Mouse (Mus musculus): Measurements from ENCODE around the gene Kif24. TPM values are rescaled to one million over a fixed set of nuclear protein-coding genes. Genes with fewer than 3 reads are reported as not detected.

Kif24 gene
- total and polyA plus RNA-seq, 3 experiments: 7.0 to 47.8 (median 21.6) TPM

GRCm38 (mm10) chr4:41499619-41500018 lies 34.9 kb upstream of the Kif24 start:
- ATAC-seq (ENCODE audit: extremely low read depth, insufficient number of reproducible peaks, low FRiP score, poor library complexity, severe bottlenecking): no peak
- peaks cover 30% of the 10 kb centered on the region for H3K4me1 ChIP-seq (ENCODE audit: insufficient read depth, low read depth, low read length)
- no peak for TF ChIP-seq POLR2AphosphoS5 (IDR thresholded peaks at IDR 0.05; ENCODE audit: insufficient replicate concordance, low read depth, low read length)
- no peak for TF ChIP-seq TAL1 (conservative IDR thresholded peaks at IDR 0.05; ENCODE audit: low read depth, low read length)
- no peak for TF ChIP-seq GATA2 (IDR thresholded peaks at IDR 0.05; ENCODE audit: borderline replicate concordance, low read depth, low read length)
- TF ChIP-seq GATA1 (IDR thresholded peaks at IDR 0.05; ENCODE audit: borderline replicate concordance, low read length): no peak
- H3K27me3 ChIP-seq (ENCODE audit: insufficient read depth, low read length): peaks cover 2% of the 10 kb centered on the region; the same call in 1 of the 2 replicates
- no peak overlapping the region for H3K4me3 ChIP-seq (ENCODE audit: low read depth, low read length)
- peaks cover 65% of the 10 kb centered on the region for H3K36me3 ChIP-seq (replicated peaks)
- DNase-seq (ENCODE audit: low spot score): no peak
- peaks cover 21% of the 10 kb centered on the region for H3K9me3 ChIP-seq (replicated peaks)

- peaks cover 31% of the 10 kb centered on the region for H3K4me1 ChIP-seq (ENCODE audit: insufficient read depth, low read depth, low read length)
- no peak for DNase-seq (ENCODE audit: low spot score)
- ATAC-seq (ENCODE audit: extremely low read depth, insufficient number of reproducible peaks, low FRiP score, poor library complexity, severe bottlenecking): no peak
- H3K4me3 ChIP-seq (ENCODE audit: low read depth, low read length): no peak overlapping the region
- H3K36me3 ChIP-seq (replicated peaks): peaks cover 72% of the 10 kb centered on the region
- H3K27me3 ChIP-seq (ENCODE audit: insufficient read depth, low read length): peaks cover 2% of the 10 kb centered on the region; the same call in 1 of the 2 replicates
- TF ChIP-seq POLR2AphosphoS5 (IDR thresholded peaks at IDR 0.05; ENCODE audit: insufficient replicate concordance, low read depth, low read length) (no peak), CTCF (IDR thresholded peaks at IDR 0.05; ENCODE audit: low read depth, low read length) (no peak), TAL1 (conservative IDR thresholded peaks at IDR 0.05; ENCODE audit: low read depth, low read length) (no peak), GATA2 (IDR thresholded peaks at IDR 0.05; ENCODE audit: borderline replicate concordance, low read depth, low read length) (no peak), GATA1 (IDR thresholded peaks at IDR 0.05; ENCODE audit: borderline replicate concordance, low read length) (no peak)
- H3K9me3 ChIP-seq (replicated peaks): peaks cover 21% of the 10 kb centered on the region
Measured at GRCm38 (mm10) chr4:41498921-41499391, 34.3 kb upstream of the Kif24 start.

- peaks cover 2% of the 10 kb centered on the region; the same call in 1 of the 2 replicates for H3K27me3 ChIP-seq (ENCODE audit: insufficient read depth, low read length)
- H3K4me1 ChIP-seq (ENCODE audit: insufficient read depth, low read depth, low read length): peaks cover 26% of the 10 kb centered on the region
- peak overlapping the region; percentile 36; the same call in 1 of the 2 replicates for H3K4me3 ChIP-seq (ENCODE audit: low read depth, low read length)
- no peak for TF ChIP-seq GATA2 (IDR thresholded peaks at IDR 0.05; ENCODE audit: borderline replicate concordance, low read depth, low read length)
- no peak for TF ChIP-seq POLR2AphosphoS5 (IDR thresholded peaks at IDR 0.05; ENCODE audit: insufficient replicate concordance, low read depth, low read length)
- no peak for TF ChIP-seq GATA1 (IDR thresholded peaks at IDR 0.05; ENCODE audit: borderline replicate concordance, low read length)
- TF ChIP-seq CTCF (IDR thresholded peaks at IDR 0.05; ENCODE audit: low read depth, low read length): no peak
- no peak for TF ChIP-seq TAL1 (conservative IDR thresholded peaks at IDR 0.05; ENCODE audit: low read depth, low read length)
- ATAC-seq (ENCODE audit: extremely low read depth, insufficient number of reproducible peaks, low FRiP score, poor library complexity, severe bottlenecking): no peak
- H3K36me3 ChIP-seq (replicated peaks): peaks cover 78% of the 10 kb centered on the region
- H3K9me3 ChIP-seq (replicated peaks): peaks cover 21% of the 10 kb centered on the region
- DNase-seq (ENCODE audit: low spot score): no peak
Measured at GRCm38 (mm10) chr4:41497995-41498845, 33.5 kb upstream of the Kif24 start.

GRCm38 (mm10) chr4:41497579-41497978 lies 32.9 kb upstream of the Kif24 start:
- DNase-seq (ENCODE audit: low spot score) (no peak), ATAC-seq (ENCODE audit: extremely low read depth, insufficient number of reproducible peaks, low FRiP score, poor library complexity, severe bottlenecking) (no peak)
- TF ChIP-seq TAL1 (conservative IDR thresholded peaks at IDR 0.05; ENCODE audit: low read depth, low read length) (no peak), POLR2AphosphoS5 (IDR thresholded peaks at IDR 0.05; ENCODE audit: insufficient replicate concordance, low read depth, low read length) (no peak), GATA1 (IDR thresholded peaks at IDR 0.05; ENCODE audit: borderline replicate concordance, low read length) (no peak), GATA2 (IDR thresholded peaks at IDR 0.05; ENCODE audit: borderline replicate concordance, low read depth, low read length) (no peak), CTCF (IDR thresholded peaks at IDR 0.05; ENCODE audit: low read depth, low read length) (no peak)

GRCm38 (mm10) chr4:41497046-41497445 lies 32.4 kb upstream of the Kif24 start:
- peaks cover 17% of the 10 kb centered on the region for H3K4me1 ChIP-seq (ENCODE audit: insufficient read depth, low read depth, low read length)
- DNase-seq (ENCODE audit: low spot score) (no peak), ATAC-seq (ENCODE audit: extremely low read depth, insufficient number of reproducible peaks, low FRiP score, poor library complexity, severe bottlenecking) (no peak)
- peaks cover 2% of the 10 kb centered on the region; the same call in 1 of the 2 replicates for H3K27me3 ChIP-seq (ENCODE audit: insufficient read depth, low read length)
- TF ChIP-seq GATA2 (IDR thresholded peaks at IDR 0.05; ENCODE audit: borderline replicate concordance, low read depth, low read length) (no peak), GATA1 (IDR thresholded peaks at IDR 0.05; ENCODE audit: borderline replicate concordance, low read length) (no peak), CTCF (IDR thresholded peaks at IDR 0.05; ENCODE audit: low read depth, low read length) (no peak), TAL1 (conservative IDR thresholded peaks at IDR 0.05; ENCODE audit: low read depth, low read length) (no peak), POLR2AphosphoS5 (IDR thresholded peaks at IDR 0.05; ENCODE audit: insufficient replicate concordance, low read depth, low read length) (no peak)
- H3K9me3 ChIP-seq (replicated peaks): peaks cover 21% of the 10 kb centered on the region
- H3K36me3 ChIP-seq (replicated peaks): peaks cover 84% of the 10 kb centered on the region
- no peak overlapping the region for H3K4me3 ChIP-seq (ENCODE audit: low read depth, low read length)

More at GRCm38 (mm10) chr4:41497579-41497978, 32.9 kb upstream of the Kif24 start:
- peaks cover 21% of the 10 kb centered on the region for H3K9me3 ChIP-seq (replicated peaks)
- peaks cover 2% of the 10 kb centered on the region; the same call in 1 of the 2 replicates for H3K27me3 ChIP-seq (ENCODE audit: insufficient read depth, low read length)
- H3K36me3 ChIP-seq (replicated peaks): peaks cover 84% of the 10 kb centered on the region
- H3K4me1 ChIP-seq (ENCODE audit: insufficient read depth, low read depth, low read length): peaks cover 22% of the 10 kb centered on the region
- peak overlapping the region; percentile 14; the same call in 1 of the 2 replicates for H3K4me3 ChIP-seq (ENCODE audit: low read depth, low read length)

- TF ChIP-seq GATA2 (IDR thresholded peaks at IDR 0.05; ENCODE audit: borderline replicate concordance, low read depth, low read length): no peak
- TF ChIP-seq GATA1 (IDR thresholded peaks at IDR 0.05; ENCODE audit: borderline replicate concordance, low read length): no peak
- TF ChIP-seq POLR2AphosphoS5 (IDR thresholded peaks at IDR 0.05; ENCODE audit: insufficient replicate concordance, low read depth, low read length): no peak
- no peak for TF ChIP-seq TAL1 (conservative IDR thresholded peaks at IDR 0.05; ENCODE audit: low read depth, low read length)
- peaks cover 2% of the 10 kb centered on the region; the same call in 1 of the 2 replicates for H3K27me3 ChIP-seq (ENCODE audit: insufficient read depth, low read length)
- DNase-seq (ENCODE audit: low spot score) (no peak), ATAC-seq (ENCODE audit: extremely low read depth, insufficient number of reproducible peaks, low FRiP score, poor library complexity, severe bottlenecking) (no peak)
- H3K36me3 ChIP-seq (replicated peaks): peaks cover 81% of the 10 kb centered on the region
- peaks cover 21% of the 10 kb centered on the region for H3K9me3 ChIP-seq (replicated peaks)
- H3K4me3 ChIP-seq (ENCODE audit: low read depth, low read length): no peak overlapping the region
- H3K4me1 ChIP-seq (ENCODE audit: insufficient read depth, low read depth, low read length): peaks cover 12% of the 10 kb centered on the region
Measured at GRCm38 (mm10) chr4:41495850-41496249, 31.2 kb upstream of the Kif24 start.

Data from G1E (cell line).